Mouse (Mus musculus): ENCODE measurements around the gene Dusp3. TPM values are rescaled to one million over a fixed set of nuclear protein-coding genes. Genes with fewer than 3 reads are reported as not detected.
A peak's percentile ranks its signal among the peaks of the same experiment; 100 is the strongest.

Dusp3 gene
- polyA plus RNA-seq, 1 experiment from 2014 or later = 16.5 TPM

- ATAC-seq (ENCODE audit: low FRiP score, low TSS enrichment) = no peak
- no peaks in the 10 kb centered on the region for H3K4me1 ChIP-seq (ENCODE audit: control insufficient read depth, insufficient read depth, low read length)
- 98% methylated on average over 7 of the region's 7 CpGs for WGBS
These were observed 9.9 kb downstream of the Dusp3 start for GRCm38 (mm10) chr11:101976949-101977348.

GRCm38 (mm10) chr11:101974923-101975322 is 11.9 kb downstream of the Dusp3 start:
- 60% methylated on average over 9 of the region's 9 CpGs for WGBS
- no peak overlapping the region for H3K27ac ChIP-seq (replicated peaks; ENCODE audit: low read depth, low read length)
- no peak for ATAC-seq (ENCODE audit: low FRiP score, low TSS enrichment)
- DNase-seq = no peak
- H3K27me3 ChIP-seq (ENCODE audit: control insufficient read depth, insufficient read depth, low read length) = no peaks in the 10 kb centered on the region
- no peaks in the 10 kb centered on the region for H3K9me3 ChIP-seq (ENCODE audit: control insufficient read depth, low read length)
- no peaks in the 10 kb centered on the region; the same call in 1 of the 2 replicates for H3K36me3 ChIP-seq (ENCODE audit: control insufficient read depth, insufficient read depth, low read length)
- H3K9ac ChIP-seq (replicated peaks; ENCODE audit: low read length) = no peak overlapping the region
- H3K4me1 ChIP-seq (ENCODE audit: control insufficient read depth, insufficient read depth, low read length) = no peaks in the 10 kb centered on the region
- H3K4me2 ChIP-seq (ENCODE audit: low read length) = no peak overlapping the region
- H3K4me3 ChIP-seq (replicated peaks; ENCODE audit: low read depth, low read length) = no peak overlapping the region

More at GRCm38 (mm10) chr11:101976949-101977348, 9.9 kb downstream of the Dusp3 start:
- Histone ChIP-seq H3K9ac (replicated peaks; ENCODE audit: low read length) (no peak overlapping the region), H3K27me3 (ENCODE audit: control insufficient read depth, insufficient read depth, low read length) (no peaks in the 10 kb centered on the region), H3K4me3 (replicated peaks; ENCODE audit: low read depth, low read length) (no peak overlapping the region), H3K36me3 (ENCODE audit: control insufficient read depth, insufficient read depth, low read length) (no peaks in the 10 kb centered on the region; the same call in 1 of the 2 replicates), H3K4me2 (ENCODE audit: low read length) (no peak overlapping the region), H3K27ac (replicated peaks; ENCODE audit: low read depth, low read length) (no peak overlapping the region), H3K9me3 (ENCODE audit: control insufficient read depth, low read length) (no peaks in the 10 kb centered on the region)
- no peak for DNase-seq

- ATAC-seq (ENCODE audit: low FRiP score, low TSS enrichment) = no peak
- Histone ChIP-seq H3K9me3 (ENCODE audit: control insufficient read depth, low read length) (no peaks in the 10 kb centered on the region), H3K4me2 (ENCODE audit: low read length) (no peak overlapping the region), H3K9ac (replicated peaks; ENCODE audit: low read length) (no peak overlapping the region), H3K27ac (replicated peaks; ENCODE audit: low read depth, low read length) (no peak overlapping the region), H3K4me1 (ENCODE audit: control insufficient read depth, insufficient read depth, low read length) (no peaks in the 10 kb centered on the region), H3K36me3 (ENCODE audit: control insufficient read depth, insufficient read depth, low read length) (no peaks in the 10 kb centered on the region; the same call in 1 of the 2 replicates), H3K27me3 (ENCODE audit: control insufficient read depth, insufficient read depth, low read length) (no peaks in the 10 kb centered on the region), H3K4me3 (replicated peaks; ENCODE audit: low read depth, low read length) (no peak overlapping the region)
- 63% methylated on average over 6 of the region's 6 CpGs for WGBS
- DNase-seq = no peak
These were observed 12.6 kb downstream of the Dusp3 start for GRCm38 (mm10) chr11:101974181-101974580.

- ATAC-seq (ENCODE audit: low FRiP score, low TSS enrichment) (no peak), DNase-seq (no peak)
- Histone ChIP-seq H3K27ac (replicated peaks; ENCODE audit: low read depth, low read length) (no peak overlapping the region), H3K27me3 (ENCODE audit: control insufficient read depth, insufficient read depth, low read length) (no peaks in the 10 kb centered on the region), H3K9me3 (ENCODE audit: control insufficient read depth, low read length) (no peaks in the 10 kb centered on the region), H3K4me3 (replicated peaks; ENCODE audit: low read depth, low read length) (no peak overlapping the region), H3K4me1 (ENCODE audit: control insufficient read depth, insufficient read depth, low read length) (0 out of 2 replicates have a peak, but pooled peaks cover 2% of the 10 kb centered on the region), H3K4me2 (ENCODE audit: low read length) (no peak overlapping the region), H3K9ac (replicated peaks; ENCODE audit: low read length) (no peak overlapping the region), H3K36me3 (ENCODE audit: control insufficient read depth, insufficient read depth, low read length) (no peaks in the 10 kb centered on the region; the same call in 1 of the 2 replicates)
- 75% methylated on average over 9 of the region's 9 CpGs for WGBS
These were observed 13.3 kb downstream of the Dusp3 start for GRCm38 (mm10) chr11:101973496-101973895.

- 98% methylated on average over 5 of the region's 5 CpGs for WGBS
- Histone ChIP-seq H3K9me3 (ENCODE audit: control insufficient read depth, low read length) (no peaks in the 10 kb centered on the region), H3K27me3 (ENCODE audit: control insufficient read depth, insufficient read depth, low read length) (no peaks in the 10 kb centered on the region; the same call in 1 of the 2 replicates), H3K4me2 (ENCODE audit: low read length) (no peak overlapping the region), H3K9ac (replicated peaks; ENCODE audit: low read length) (no peak overlapping the region), H3K36me3 (ENCODE audit: control insufficient read depth, insufficient read depth, low read length) (no peaks in the 10 kb centered on the region; the same call in 1 of the 2 replicates), H3K27ac (replicated peaks; ENCODE audit: low read depth, low read length) (no peak overlapping the region), H3K4me3 (replicated peaks; ENCODE audit: low read depth, low read length) (no peak overlapping the region), H3K4me1 (ENCODE audit: control insufficient read depth, insufficient read depth, low read length) (0 out of 2 replicates have a peak, but pooled peaks cover 2% of the 10 kb centered on the region)
- no peak for DNase-seq
- ATAC-seq (ENCODE audit: low FRiP score, low TSS enrichment) = no peak
These were observed 14.2 kb downstream of the Dusp3 start for GRCm38 (mm10) chr11:101972651-101973050.

- H3K4me3 ChIP-seq (replicated peaks; ENCODE audit: low read depth, low read length) = no peak overlapping the region
- H3K36me3 ChIP-seq (ENCODE audit: control insufficient read depth, insufficient read depth, low read length) = no peaks in the 10 kb centered on the region; the same call in 1 of the 2 replicates
- 0 out of 2 replicates have a peak, but pooled peaks cover 2% of the 10 kb centered on the region for H3K4me1 ChIP-seq (ENCODE audit: control insufficient read depth, insufficient read depth, low read length)
- H3K27me3 ChIP-seq (ENCODE audit: control insufficient read depth, insufficient read depth, low read length) = no peaks in the 10 kb centered on the region; the same call in 1 of the 2 replicates
- DNase-seq = no peak
- H3K9ac ChIP-seq (replicated peaks; ENCODE audit: low read length) = no peak overlapping the region
- H3K27ac ChIP-seq (replicated peaks; ENCODE audit: low read depth, low read length) = no peak overlapping the region
- no peaks in the 10 kb centered on the region for H3K9me3 ChIP-seq (ENCODE audit: control insufficient read depth, low read length)
- 83% methylated on average over 3 of the region's 3 CpGs for WGBS
- ATAC-seq (ENCODE audit: low FRiP score, low TSS enrichment) = no peak
- H3K4me2 ChIP-seq (ENCODE audit: low read length) = no peak overlapping the region
These were observed 14.7 kb downstream of the Dusp3 start for GRCm38 (mm10) chr11:101972097-101972496.

GRCm38 (mm10) chr11:101971410-101971809 is 15.4 kb downstream of the Dusp3 start:
- H3K9ac ChIP-seq (replicated peaks; ENCODE audit: low read length) = no peak overlapping the region
- no peak for ATAC-seq (ENCODE audit: low FRiP score, low TSS enrichment)
- H3K4me2 ChIP-seq (ENCODE audit: low read length) = no peak overlapping the region
- no peak for DNase-seq
- no peaks in the 10 kb centered on the region; the same call in 1 of the 2 replicates for H3K36me3 ChIP-seq (ENCODE audit: control insufficient read depth, insufficient read depth, low read length)
- H3K9me3 ChIP-seq (ENCODE audit: control insufficient read depth, low read length) = no peaks in the 10 kb centered on the region
- WGBS = 36% methylated on average over 3 of the region's 3 CpGs
- no peak overlapping the region for H3K4me3 ChIP-seq (replicated peaks; ENCODE audit: low read depth, low read length)
- no peaks in the 10 kb centered on the region; the same call in 1 of the 2 replicates for H3K27me3 ChIP-seq (ENCODE audit: control insufficient read depth, insufficient read depth, low read length)
- H3K27ac ChIP-seq (replicated peaks; ENCODE audit: low read depth, low read length) = no peak overlapping the region
- 0 out of 2 replicates have a peak, but pooled peaks cover 2% of the 10 kb centered on the region for H3K4me1 ChIP-seq (ENCODE audit: control insufficient read depth, insufficient read depth, low read length)

GRCm38 (mm10) chr11:101969835-101970234 is 17.0 kb downstream of the Dusp3 start:
- DNase-seq (no peak), ATAC-seq (ENCODE audit: low FRiP score, low TSS enrichment) (no peak)
- no peaks in the 10 kb centered on the region for H3K9me3 ChIP-seq (ENCODE audit: control insufficient read depth, low read length)
- peaks cover 11% of the 10 kb centered on the region for H3K27me3 ChIP-seq (ENCODE audit: control insufficient read depth, insufficient read depth, low read length)
- H3K4me2 ChIP-seq (ENCODE audit: low read length) = no peak overlapping the region
- H3K27ac ChIP-seq (replicated peaks; ENCODE audit: low read depth, low read length) = no peak overlapping the region
- 0 out of 2 replicates have a peak, but pooled peaks cover 2% of the 10 kb centered on the region for H3K4me1 ChIP-seq (ENCODE audit: control insufficient read depth, insufficient read depth, low read length)
- no peak overlapping the region for H3K4me3 ChIP-seq (replicated peaks; ENCODE audit: low read depth, low read length)
- H3K9ac ChIP-seq (replicated peaks; ENCODE audit: low read length) = no peak overlapping the region
- 81% methylated on average over 13 of the region's 13 CpGs for WGBS
- no peaks in the 10 kb centered on the region; the same call in 1 of the 2 replicates for H3K36me3 ChIP-seq (ENCODE audit: control insufficient read depth, insufficient read depth, low read length)

GRCm38 (mm10) chr11:101968791-101969190 is 18.0 kb downstream of the Dusp3 start:
- Histone ChIP-seq H3K4me1 (ENCODE audit: control insufficient read depth, insufficient read depth, low read length) (0 out of 2 replicates have a peak, but pooled peaks cover 2% of the 10 kb centered on the region), H3K27ac (replicated peaks; ENCODE audit: low read depth, low read length) (no peak overlapping the region), H3K9me3 (ENCODE audit: control insufficient read depth, low read length) (no peaks in the 10 kb centered on the region), H3K4me2 (ENCODE audit: low read length) (no peak overlapping the region), H3K36me3 (ENCODE audit: control insufficient read depth, insufficient read depth, low read length) (no peaks in the 10 kb centered on the region; the same call in 1 of the 2 replicates), H3K4me3 (replicated peaks; ENCODE audit: low read depth, low read length) (no peak overlapping the region), H3K9ac (replicated peaks; ENCODE audit: low read length) (no peak overlapping the region), H3K27me3 (ENCODE audit: control insufficient read depth, insufficient read depth, low read length) (peaks cover 22% of the 10 kb centered on the region)
- no peak for ATAC-seq (ENCODE audit: low FRiP score, low TSS enrichment)
- DNase-seq = peak; percentile 94
- WGBS = under 1% methylated on average over 5 of the region's 5 CpGs
